Mouse (Mus musculus) ES-Bruce4 (cell line): ENCODE measurements at regions not wholly inside any gene's neighbourhood (a gene's known extent, or its start where the extent isn't known, plus 50 kb on each side); places are given as distances from the start of the nearest gene placed in this dataset.

ENCODE experiments used
- CTCF ChIP-seq: IDR thresholded peaks from one replicate; pipeline ENCODE4 v1.8.1; 2011; ENCODE audit warnings: low read depth, low read length
- EP300 ChIP-seq: IDR thresholded peaks from 2 replicates; pipeline ENCODE4 v1.6.1; 2011; ENCODE audit warnings: low read depth, low read length; ENCODE audit not compliant: insufficient read depth
- POLR2A ChIP-seq: IDR thresholded peaks from one replicate; pipeline ENCODE4 v1.8.1; 2011; ENCODE audit warnings: low read length; ENCODE audit not compliant: insufficient read depth

DNA sequence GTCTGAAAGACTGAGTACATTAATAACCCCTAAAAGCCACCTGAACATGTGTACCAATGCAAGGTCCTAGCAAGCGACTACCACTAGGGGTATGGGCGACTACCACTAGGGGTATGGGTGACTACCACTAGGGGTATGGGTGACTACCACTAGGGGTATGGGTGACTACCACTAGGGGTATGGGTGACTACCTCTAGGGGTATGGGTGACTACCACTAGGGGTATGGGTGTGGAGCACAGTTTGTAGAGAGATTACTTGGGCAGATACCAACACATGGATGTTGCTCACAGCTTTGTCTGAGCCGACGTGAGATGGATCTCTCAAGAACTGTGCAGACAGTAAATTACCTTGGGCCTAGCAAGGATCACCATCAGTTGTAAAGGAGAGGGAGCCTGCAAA is 299.2 kb upstream of the Kcnh8 start:
- TF ChIP-seq CTCF (no peak), POLR2A (no peak), EP300 (no peak)
